Mouse (Mus musculus): ENCODE measurements around the gene Slc35f3. TPM values are rescaled to one million over a fixed set of nuclear protein-coding genes. Genes with fewer than 3 reads are reported as not detected.
"Not testable (repeated sequence)": the region's sequence is repeated elsewhere in the genome, so short reads cannot be mapped to it uniquely, and the experiment has no call there.

Slc35f3 gene
- polyA plus RNA-seq, 1 experiment from 2014 or later = 5.3 TPM

DNA sequence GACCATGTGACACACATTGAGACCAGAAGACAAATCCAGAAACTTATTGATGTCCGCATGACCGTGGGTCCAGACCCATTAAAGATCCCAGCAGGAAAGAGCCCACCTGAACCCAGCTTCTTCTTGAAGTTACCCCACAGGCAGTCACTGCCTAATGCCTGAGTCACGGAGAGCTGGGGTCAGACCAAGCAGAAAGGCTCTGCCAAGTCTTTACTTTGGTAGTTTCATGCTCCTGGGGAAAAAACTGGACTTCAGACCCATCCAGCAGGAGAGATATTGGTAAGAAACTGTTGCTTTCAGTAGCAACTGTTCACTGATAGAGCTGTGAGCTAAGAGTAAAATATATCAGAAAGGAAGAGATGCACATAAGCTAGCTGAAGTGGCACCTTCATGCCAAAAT lies 73.5 kb downstream of the Slc35f3 start:
- Histone ChIP-seq H3K27ac (replicated peaks) (no peak overlapping the region), H3K9me3 (replicated peaks) (no peaks in the 10 kb centered on the region), H3K27me3 (replicated peaks) (no peaks in the 10 kb centered on the region), H3K4me1 (no peaks in the 10 kb centered on the region), H3K9ac (replicated peaks) (no peak overlapping the region), H3K36me3 (no peaks in the 10 kb centered on the region), H3K4me2 (no peak overlapping the region), H3K4me3 (replicated peaks) (no peak overlapping the region)
- no peak for ATAC-seq (ENCODE audit: low FRiP score)
- 91% methylated on average over 3 of the region's 3 CpGs for WGBS

DNA sequence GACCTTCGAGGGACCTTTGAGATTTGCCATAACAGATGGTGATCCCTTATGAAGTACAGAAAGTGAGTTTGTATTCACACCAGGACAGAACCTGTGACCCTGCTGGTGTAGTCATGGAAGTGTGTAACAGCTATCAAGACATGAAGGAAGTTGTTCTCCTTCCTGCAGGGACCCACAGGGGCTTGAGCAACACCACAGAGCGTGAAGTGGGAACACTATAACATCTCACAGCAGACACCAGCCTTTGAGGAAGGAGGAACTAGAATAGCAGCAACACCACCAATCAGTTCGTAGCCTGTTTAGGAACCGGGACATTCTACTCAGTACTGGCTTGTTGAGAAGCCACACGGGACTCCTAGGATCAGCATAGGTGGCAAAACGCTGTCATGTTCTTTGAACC lies 81.2 kb downstream of the Slc35f3 start:
- H3K9me3 ChIP-seq (replicated peaks) = no peaks in the 10 kb centered on the region
- no peaks in the 10 kb centered on the region for H3K4me1 ChIP-seq
- no peak overlapping the region for H3K9ac ChIP-seq (replicated peaks)
- H3K4me2 ChIP-seq = no peak overlapping the region
- 85% methylated on average over 6 of the region's 6 CpGs for WGBS
- H3K4me3 ChIP-seq (replicated peaks) = no peak overlapping the region
- H3K36me3 ChIP-seq = no peaks in the 10 kb centered on the region
- H3K27ac ChIP-seq (replicated peaks) = no peak overlapping the region
- no peaks in the 10 kb centered on the region for H3K27me3 ChIP-seq (replicated peaks)
- ATAC-seq (ENCODE audit: low FRiP score) = no peak

DNA sequence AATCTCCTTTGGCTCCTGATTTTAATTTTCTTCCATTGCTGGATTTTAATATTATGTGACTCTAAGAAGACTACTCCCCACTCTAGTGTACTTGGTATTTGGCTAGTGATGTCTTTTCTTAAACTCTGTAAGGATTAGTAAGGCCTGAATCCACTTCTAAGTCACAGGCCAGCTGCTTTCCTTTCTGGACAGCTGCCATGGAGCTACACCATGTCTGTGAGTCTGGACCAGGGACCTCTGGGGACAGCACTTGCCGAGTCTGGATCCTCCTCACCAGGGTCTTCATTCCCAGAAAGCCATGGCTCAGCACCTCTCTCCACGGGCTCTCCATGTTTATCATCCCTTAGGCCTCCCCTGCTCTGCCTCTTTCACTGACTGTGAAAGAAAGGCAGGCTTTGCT lies 81.8 kb downstream of the Slc35f3 start:
- Histone ChIP-seq H3K4me2 (no peak overlapping the region), H3K9me3 (replicated peaks) (no peaks in the 10 kb centered on the region), H3K27me3 (replicated peaks) (no peaks in the 10 kb centered on the region), H3K27ac (replicated peaks) (no peak overlapping the region), H3K4me1 (no peaks in the 10 kb centered on the region), H3K4me3 (replicated peaks) (no peak overlapping the region), H3K9ac (replicated peaks) (no peak overlapping the region), H3K36me3 (no peaks in the 10 kb centered on the region)
- WGBS = 54% methylated on average over 2 of the region's 2 CpGs
- no peak for ATAC-seq (ENCODE audit: low FRiP score)

DNA sequence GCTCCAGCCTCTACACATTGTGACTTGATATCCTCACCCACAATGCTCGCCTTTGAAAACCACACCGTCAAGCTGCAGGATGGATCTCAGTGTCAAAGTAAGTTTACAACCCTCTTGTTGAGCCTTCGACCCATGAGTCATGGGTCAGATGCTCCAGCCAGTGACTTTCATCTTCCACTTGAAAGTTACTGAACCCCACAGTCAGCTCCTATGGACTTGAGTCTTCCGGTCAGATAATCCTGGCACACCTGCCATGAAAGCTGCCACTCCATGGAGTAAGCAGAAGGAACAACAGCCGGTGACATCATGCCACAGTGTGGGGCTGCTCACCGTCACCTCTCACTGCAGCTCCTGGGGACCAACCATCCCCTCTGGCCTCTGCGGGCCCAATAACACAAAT lies 82.9 kb downstream of the Slc35f3 start:
- no peaks in the 10 kb centered on the region for H3K36me3 ChIP-seq
- no peak overlapping the region for H3K4me2 ChIP-seq
- H3K9me3 ChIP-seq (replicated peaks) = no peaks in the 10 kb centered on the region
- 72% methylated on average over 7 of the region's 7 CpGs for WGBS
- no peak overlapping the region for H3K9ac ChIP-seq (replicated peaks)
- H3K27ac ChIP-seq (replicated peaks) = no peak overlapping the region
- H3K4me3 ChIP-seq (replicated peaks) = no peak overlapping the region
- no peaks in the 10 kb centered on the region for H3K27me3 ChIP-seq (replicated peaks)
- no peak for ATAC-seq (ENCODE audit: low FRiP score)
- no peaks in the 10 kb centered on the region for H3K4me1 ChIP-seq

DNA sequence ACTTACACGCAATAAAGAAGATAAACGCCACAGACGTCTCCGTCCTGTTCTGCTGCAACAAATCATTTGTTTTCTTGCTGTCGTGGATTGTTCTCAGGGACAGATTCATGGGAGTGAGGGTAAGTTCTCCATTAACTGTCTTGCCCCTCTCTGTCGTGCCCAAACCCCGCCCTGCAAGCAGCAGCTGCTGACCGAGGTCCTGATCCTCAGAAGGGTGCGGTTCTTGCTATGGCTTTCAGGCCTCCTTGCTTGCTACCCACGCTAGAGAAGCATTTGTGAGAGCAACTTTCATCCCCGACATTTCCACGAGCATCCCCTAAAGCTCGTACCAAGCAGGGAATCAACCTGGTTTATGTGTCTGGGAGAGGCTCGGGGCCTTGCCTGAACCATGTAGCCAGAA lies 83.9 kb downstream of the Slc35f3 start:
- H3K27me3 ChIP-seq (replicated peaks) = no peaks in the 10 kb centered on the region
- no peaks in the 10 kb centered on the region for H3K9me3 ChIP-seq (replicated peaks)
- 39% methylated on average over 14 of the region's 14 CpGs for WGBS
- no peak for ATAC-seq (ENCODE audit: low FRiP score)
- no peak overlapping the region for H3K4me2 ChIP-seq
- H3K9ac ChIP-seq (replicated peaks) = no peak overlapping the region
- H3K36me3 ChIP-seq = no peaks in the 10 kb centered on the region
- no peak overlapping the region for H3K4me3 ChIP-seq (replicated peaks)
- no peaks in the 10 kb centered on the region for H3K4me1 ChIP-seq
- no peak overlapping the region for H3K27ac ChIP-seq (replicated peaks)

DNA sequence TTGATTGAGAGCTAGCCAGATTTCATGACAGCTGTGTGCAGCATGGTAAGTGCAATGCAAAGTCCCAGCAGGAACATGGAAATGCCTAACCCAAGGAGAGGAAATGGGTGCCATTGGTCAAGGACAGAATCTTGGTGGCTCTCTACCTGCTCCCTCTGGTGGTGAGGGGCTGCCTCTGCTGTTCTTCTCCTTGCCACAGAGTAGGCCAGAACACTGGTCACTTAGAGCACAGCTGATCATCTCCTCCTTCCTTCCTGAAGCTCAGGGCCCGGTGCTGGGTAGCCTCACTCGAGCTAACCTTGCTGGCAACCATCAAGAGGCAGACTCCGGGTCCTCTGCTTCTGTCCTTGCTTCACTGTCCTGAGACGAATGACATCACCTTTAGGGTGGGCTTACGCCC lies 84.4 kb downstream of the Slc35f3 start:
- Histone ChIP-seq H3K27me3 (replicated peaks) (no peaks in the 10 kb centered on the region), H3K36me3 (no peaks in the 10 kb centered on the region), H3K9ac (replicated peaks) (no peak overlapping the region), H3K4me2 (no peak overlapping the region), H3K4me1 (no peaks in the 10 kb centered on the region), H3K4me3 (replicated peaks) (no peak overlapping the region), H3K9me3 (replicated peaks) (no peaks in the 10 kb centered on the region), H3K27ac (replicated peaks) (no peak overlapping the region)
- 68% methylated on average over 5 of the region's 5 CpGs for WGBS
- no peak for ATAC-seq (ENCODE audit: low FRiP score)

DNA sequence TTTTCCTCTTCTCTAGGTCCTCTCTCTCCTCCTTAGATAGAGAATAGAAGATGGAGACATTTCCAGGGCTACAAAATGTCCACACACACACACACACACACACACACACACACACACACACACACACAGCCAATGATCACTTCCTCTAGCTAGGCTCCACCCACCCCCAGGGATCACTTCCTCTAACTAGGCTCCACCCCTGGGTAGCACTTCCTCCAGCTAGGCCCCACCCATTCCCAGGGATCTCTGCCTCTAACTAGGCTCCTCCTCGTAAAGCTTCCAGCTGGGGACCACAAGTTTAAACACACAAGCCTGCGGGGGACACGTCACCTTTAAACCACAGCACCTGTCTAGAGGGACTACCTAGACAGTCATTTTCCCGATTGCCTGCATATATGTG lies 89.2 kb downstream of the Slc35f3 start:
- no peak overlapping the region for H3K9ac ChIP-seq (replicated peaks)
- no peaks in the 10 kb centered on the region for H3K4me1 ChIP-seq
- H3K9me3 ChIP-seq (replicated peaks) = no peaks in the 10 kb centered on the region
- no peaks in the 10 kb centered on the region for H3K36me3 ChIP-seq
- 87% methylated on average over 4 of the region's 4 CpGs for WGBS
- H3K4me2 ChIP-seq = no peak overlapping the region
- no peak for ATAC-seq (ENCODE audit: low FRiP score)
- no peak overlapping the region for H3K27ac ChIP-seq (replicated peaks)
- no peak overlapping the region for H3K4me3 ChIP-seq (replicated peaks)
- no peaks in the 10 kb centered on the region for H3K27me3 ChIP-seq (replicated peaks)

DNA sequence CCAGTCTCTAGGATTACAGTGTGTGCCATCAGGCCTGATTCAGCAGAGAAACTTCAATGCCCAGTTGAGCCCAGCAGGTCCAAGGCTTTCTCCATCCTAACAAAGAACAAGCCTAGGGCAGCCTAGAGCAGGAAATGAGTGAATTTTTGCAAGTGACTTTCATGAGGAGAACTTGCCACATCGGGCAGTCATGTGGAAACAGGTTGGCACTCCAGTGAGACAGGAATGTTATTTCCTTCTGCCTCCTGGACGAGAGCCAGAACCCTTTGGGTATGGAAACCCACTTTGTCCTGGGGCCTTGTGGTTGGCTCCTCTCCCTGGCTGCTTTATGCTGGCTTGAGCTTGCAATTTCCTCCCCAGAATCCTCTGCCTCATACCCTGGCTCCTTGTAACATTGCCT lies 93.2 kb downstream of the Slc35f3 start:
- Histone ChIP-seq H3K27ac (replicated peaks) (no peak overlapping the region), H3K4me2 (no peak overlapping the region), H3K27me3 (replicated peaks) (no peaks in the 10 kb centered on the region), H3K9ac (replicated peaks) (no peak overlapping the region), H3K36me3 (no peaks in the 10 kb centered on the region), H3K4me3 (replicated peaks) (no peak overlapping the region), H3K9me3 (replicated peaks) (no peaks in the 10 kb centered on the region), H3K4me1 (no peaks in the 10 kb centered on the region)
- 61% methylated on average over 2 of the region's 2 CpGs for WGBS
- no peak for ATAC-seq (ENCODE audit: low FRiP score)

DNA sequence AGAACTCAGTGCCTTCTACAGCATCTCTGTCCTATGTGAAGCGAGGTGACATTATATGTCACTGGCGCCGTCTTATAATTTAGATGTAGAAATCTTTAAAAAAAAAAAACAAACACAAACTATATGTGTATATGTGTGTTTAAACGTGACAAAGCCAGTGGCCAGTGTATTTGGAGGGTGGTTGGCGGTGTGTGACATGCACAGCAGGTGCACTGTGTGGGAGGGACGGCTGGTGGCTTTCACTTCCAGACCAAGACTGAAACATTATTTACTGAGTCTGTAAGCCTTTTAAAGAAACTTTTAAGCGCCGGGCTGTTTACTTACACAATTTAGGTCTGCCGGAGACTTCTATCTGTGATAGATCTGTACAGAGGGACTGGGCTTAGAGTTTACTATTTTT lies 97.0 kb downstream of the Slc35f3 start:
- Histone ChIP-seq H3K4me3 (replicated peaks) (no peak overlapping the region), H3K36me3 (no peaks in the 10 kb centered on the region), H3K27me3 (replicated peaks) (no peaks in the 10 kb centered on the region), H3K27ac (replicated peaks) (no peak overlapping the region), H3K9ac (replicated peaks) (no peak overlapping the region), H3K4me1 (no peaks in the 10 kb centered on the region), H3K9me3 (replicated peaks) (no peaks in the 10 kb centered on the region), H3K4me2 (no peak overlapping the region)
- ATAC-seq (ENCODE audit: low FRiP score) = no peak
- 68% methylated on average over 9 of the region's 9 CpGs for WGBS

DNA sequence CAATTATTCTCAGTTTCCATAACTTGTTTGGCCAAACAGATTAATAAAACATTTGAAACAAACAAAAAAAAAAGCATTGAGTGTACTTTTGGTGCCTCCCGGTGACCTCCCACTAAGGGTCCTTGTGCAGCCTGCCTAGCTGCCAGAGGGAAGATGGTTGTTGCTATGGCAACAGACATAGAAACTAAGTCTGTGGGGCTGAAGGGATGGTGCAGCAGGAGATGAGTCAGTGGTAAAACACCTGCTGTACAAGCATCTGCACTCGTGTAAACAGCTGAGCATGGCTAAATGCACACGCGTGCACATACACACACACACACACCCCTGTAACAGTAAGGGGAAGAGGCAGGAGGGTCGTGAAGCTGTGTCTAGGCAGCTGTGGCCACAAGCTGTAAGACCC lies 97.6 kb downstream of the Slc35f3 start:
- Histone ChIP-seq H3K27ac (replicated peaks) (no peak overlapping the region), H3K9ac (replicated peaks) (no peak overlapping the region), H3K4me3 (replicated peaks) (no peak overlapping the region), H3K36me3 (no peaks in the 10 kb centered on the region), H3K4me1 (no peaks in the 10 kb centered on the region), H3K4me2 (no peak overlapping the region), H3K9me3 (replicated peaks) (no peaks in the 10 kb centered on the region), H3K27me3 (replicated peaks) (no peaks in the 10 kb centered on the region)
- ATAC-seq (ENCODE audit: low FRiP score) = no peak
- 42% methylated on average over 5 of the region's 5 CpGs for WGBS

DNA sequence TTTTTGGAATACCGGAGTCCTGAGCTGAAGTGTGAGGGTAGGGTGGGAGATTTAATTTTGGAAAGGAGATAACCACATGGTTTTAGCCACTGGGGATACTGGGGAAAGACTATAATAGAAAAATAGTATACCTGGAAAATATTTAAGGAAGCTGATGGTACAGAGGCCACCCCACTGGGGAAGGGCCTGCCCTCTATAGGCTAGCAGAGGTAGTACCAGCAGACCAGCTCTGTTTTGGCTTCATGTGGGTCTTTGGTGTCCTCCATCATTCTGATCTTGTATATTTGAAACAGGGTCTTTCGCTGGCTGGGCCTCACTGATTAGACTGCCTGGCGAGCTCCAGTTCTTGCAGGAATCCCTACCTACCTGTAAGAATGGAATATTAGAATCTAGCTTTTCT lies 100.0 kb downstream of the Slc35f3 start:
- no peaks in the 10 kb centered on the region for H3K36me3 ChIP-seq
- H3K9ac ChIP-seq (replicated peaks) = no peak overlapping the region
- no peak overlapping the region for H3K27ac ChIP-seq (replicated peaks)
- H3K4me2 ChIP-seq = no peak overlapping the region
- ATAC-seq (ENCODE audit: low FRiP score) = no peak
- no peaks in the 10 kb centered on the region for H3K4me1 ChIP-seq
- no peaks in the 10 kb centered on the region for H3K9me3 ChIP-seq (replicated peaks)
- 76% methylated on average over 3 of the region's 3 CpGs for WGBS
- H3K27me3 ChIP-seq (replicated peaks) = no peaks in the 10 kb centered on the region
- no peak overlapping the region for H3K4me3 ChIP-seq (replicated peaks)

DNA sequence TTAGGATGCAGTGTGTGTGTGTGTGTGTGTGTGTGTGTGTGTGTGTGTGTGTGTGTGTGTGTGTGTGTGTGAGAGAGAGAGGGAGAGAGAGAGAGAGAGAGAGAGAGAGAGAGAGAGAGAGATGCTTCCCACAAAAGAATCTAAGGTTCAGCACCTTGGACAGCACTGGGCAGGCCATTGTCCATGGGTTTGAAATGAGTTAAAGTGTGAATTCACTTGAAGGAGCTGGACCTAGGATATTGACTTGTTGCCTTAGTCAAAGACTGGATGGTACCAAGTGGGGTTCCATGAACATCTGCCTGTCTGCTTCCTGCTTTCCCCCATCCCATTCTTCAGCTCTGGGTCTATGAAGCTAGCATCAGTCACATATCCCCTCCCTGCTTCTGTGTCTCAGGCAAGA lies 106.2 kb downstream of the Slc35f3 start:
- not testable (repeated sequence) for H3K27ac ChIP-seq (replicated peaks); H3K9ac ChIP-seq (replicated peaks); H3K4me3 ChIP-seq (replicated peaks); H3K9me3 ChIP-seq (replicated peaks); H3K36me3 ChIP-seq; H3K4me1 ChIP-seq; H3K27me3 ChIP-seq (replicated peaks); H3K4me2 ChIP-seq; ATAC-seq (ENCODE audit: low FRiP score)

DNA sequence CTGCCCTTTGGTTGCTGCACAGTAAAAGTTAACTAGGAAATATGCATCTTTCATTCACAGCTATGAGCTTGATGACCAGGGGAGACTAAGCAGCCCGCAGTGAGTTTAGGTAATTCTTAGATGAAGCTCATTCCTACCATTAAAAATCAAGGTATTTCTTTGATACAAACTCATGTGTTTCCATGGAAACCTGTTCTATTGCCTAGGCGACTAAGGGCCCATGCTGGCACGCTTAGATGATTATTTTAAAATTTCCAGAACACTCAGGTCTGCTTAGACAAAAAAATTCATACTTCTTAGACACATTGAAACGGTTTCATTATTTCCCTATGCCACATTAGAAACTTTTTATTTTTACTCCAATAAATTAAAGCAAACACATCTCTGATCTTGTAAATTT lies 106.7 kb downstream of the Slc35f3 start:
- WGBS = 75% methylated on average over 4 of the region's 4 CpGs
- no peaks in the 10 kb centered on the region for H3K27me3 ChIP-seq (replicated peaks)
- ATAC-seq (ENCODE audit: low FRiP score) = no peak
- no peaks in the 10 kb centered on the region for H3K9me3 ChIP-seq (replicated peaks)
- H3K4me3 ChIP-seq (replicated peaks) = no peak overlapping the region
- H3K9ac ChIP-seq (replicated peaks) = no peak overlapping the region
- no peaks in the 10 kb centered on the region for H3K36me3 ChIP-seq
- H3K4me2 ChIP-seq = no peak overlapping the region
- H3K27ac ChIP-seq (replicated peaks) = no peak overlapping the region
- no peaks in the 10 kb centered on the region for H3K4me1 ChIP-seq

Data from neural tube, embryonic 15.5 days (tissue).